Mouse (Mus musculus) liver, postnatal 0 days (tissue): ENCODE results near the gene Zfyve1. TPM values are rescaled to one million over a fixed set of nuclear protein-coding genes. Genes with fewer than 3 reads are reported as not detected.

Source experiments
- ATAC-seq: fragments of 200-750 bp; cut with Nextera tagmentation; 2 replicates; pipeline ENCODE4 v1.8.0; 2017; ENCODE audit warnings: mild to moderate bottlenecking, moderate library complexity
- DNase-seq: peaks from one replicate; pipeline ENCODE4 v3.0.0-alpha.2; 2016
- H3K27ac ChIP-seq: fragments of 300-500 bp; sonication (generic); 2 replicates; pipeline ENCODE4 v1.5.1; 2014; ENCODE audit warnings: antibody characterized with exemption, moderate library complexity, mild to moderate bottlenecking, low read depth
- H3K27me3 ChIP-seq: fragments of 300-500 bp; sonication (generic); 2 replicates; pipeline ENCODE4 v1.6.1; 2014; ENCODE audit warnings: low read length, control low read depth, mixed read lengths; ENCODE audit not compliant: insufficient read depth
- H3K36me3 ChIP-seq: fragments of 300-500 bp; sonication (generic); replicated peaks from 2 replicates; pipeline ENCODE4 v1.6.1; 2014; ENCODE audit warnings: mild to moderate bottlenecking, control low read depth, low read length, moderate library complexity, mixed read lengths; ENCODE audit not compliant: insufficient read depth
- H3K4me1 ChIP-seq: fragments of 300-500 bp; sonication (generic); 2 replicates; pipeline ENCODE4 v1.6.1; 2014; ENCODE audit warnings: antibody characterized with exemption, mild to moderate bottlenecking, control low read depth; ENCODE audit not compliant: insufficient read depth
- H3K4me2 ChIP-seq: fragments of 300-500 bp; sonication (generic); 2 replicates; pipeline ENCODE4 v1.6.1; 2014; ENCODE audit warnings: low read depth, mild to moderate bottlenecking, low read length, moderate library complexity, mixed read lengths
- H3K4me3 ChIP-seq: fragments of 300-500 bp; sonication (generic); 2 replicates; pipeline ENCODE4 v1.5.1; 2014; ENCODE audit warnings: low read depth, low read length
- H3K9ac ChIP-seq: fragments of 300-500 bp; sonication (generic); replicated peaks from 2 replicates; pipeline ENCODE4 v1.6.1; 2014; ENCODE audit warnings: mild to moderate bottlenecking, moderate library complexity
- H3K9me3 ChIP-seq: fragments of 300-500 bp; sonication (generic); 2 replicates; pipeline ENCODE4 v1.6.1; 2016; ENCODE audit warnings: mild to moderate bottlenecking, control low read depth, low read length, mixed read lengths
- CTCF ChIP-seq: sonication (generic); IDR thresholded peaks from 2 replicates; pipeline ENCODE4 v1.5.1; 2016; ENCODE audit warnings: antibody characterized with exemption, low read depth
- EP300 ChIP-seq: IDR thresholded peaks from 2 replicates; pipeline ENCODE4 v1.6.1; 2016; ENCODE audit warnings: antibody characterized with exemption, low read depth, mild to moderate bottlenecking
- WGBS: fragments of 180-500 bp; shearing (Covaris S2); extraction: QIAGEN DNeasy Blood & Tissue Kit; methylation state at CpG from one replicate; pipeline ENCODE4 v1.1.7; 2014; ENCODE audit not compliant: insufficient replicate concordance; 5-methylcytosine and 5-hydroxymethylcytosine counted together
- polyA plus RNA-seq: library from polyadenylated mRNA; unstranded; fragments of >200 nt; fragmentation: Nextera tagmentation; extraction: Ambion mirVana; gene quantifications from 2 replicates; pipeline ENCODE4 v1.2.1, GENCODE M21; 2015

The Zfyve1 gene
- polyA plus RNA-seq, 1 experiment from 2014 or later, result 6.4 TPM

DNA sequence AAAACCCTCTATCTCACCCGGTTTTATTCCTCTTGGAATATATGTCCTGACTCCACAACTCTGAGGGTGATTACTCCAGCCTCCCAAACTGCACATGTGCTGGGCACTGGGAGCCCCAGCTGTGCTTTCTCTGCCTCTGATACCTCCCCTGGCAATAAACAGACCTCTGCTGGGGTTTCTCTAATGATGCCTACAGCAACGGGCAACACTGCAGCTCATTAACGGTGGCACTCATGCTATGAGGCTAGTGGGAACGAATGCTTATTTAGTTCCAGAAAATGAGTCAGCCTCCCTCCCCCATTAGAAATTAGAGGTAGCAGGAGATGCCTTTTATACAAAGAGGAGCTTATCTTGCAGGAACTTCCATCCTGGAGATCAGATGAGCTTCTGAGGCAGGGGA is 84.2 kb downstream of the Zfyve1 start:
- TF ChIP-seq EP300 (no peak), CTCF (no peak)
- Histone ChIP-seq H3K9ac (no peak overlapping the region), H3K4me2 (no peak overlapping the region), H3K9me3 (no peaks in the 10 kb centered on the region), H3K36me3 (no peaks in the 10 kb centered on the region), H3K4me1 (no peaks in the 10 kb centered on the region), H3K4me3 (no peak overlapping the region), H3K27me3 (no peaks in the 10 kb centered on the region), H3K27ac (no peak overlapping the region)
- ATAC-seq (no peak), DNase-seq (no peak)
- 27% methylated on average over 4 of the region's 4 CpGs for WGBS

DNA sequence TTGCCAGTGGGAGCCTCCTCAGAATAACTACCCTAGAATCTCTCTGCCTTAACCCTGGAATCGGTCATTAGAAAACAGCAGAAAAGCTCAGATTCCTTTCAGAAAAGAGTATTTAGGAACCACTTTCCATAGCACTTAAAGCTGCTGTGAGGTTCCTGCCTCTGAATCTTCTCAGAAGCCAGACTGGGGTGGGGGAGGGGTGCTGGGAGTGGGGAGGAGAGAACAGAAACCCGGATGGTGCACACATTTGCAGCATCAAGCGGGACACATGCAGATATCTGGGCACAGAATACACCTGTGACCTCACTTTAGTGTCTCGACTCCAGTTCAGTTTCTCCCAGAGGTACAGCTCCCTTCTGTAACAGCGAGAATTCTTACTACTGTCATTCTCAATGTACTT is 86.4 kb downstream of the Zfyve1 start:
- H3K27ac ChIP-seq, result no peak overlapping the region
- WGBS, result 66% methylated on average over 5 of the region's 5 CpGs
- no peaks in the 10 kb centered on the region for H3K27me3 ChIP-seq
- H3K4me3 ChIP-seq, result no peak overlapping the region
- H3K4me1 ChIP-seq, result no peaks in the 10 kb centered on the region
- no peaks in the 10 kb centered on the region for H3K9me3 ChIP-seq
- ATAC-seq (no peak), DNase-seq (no peak)
- no peak overlapping the region for H3K4me2 ChIP-seq
- TF ChIP-seq CTCF, result no peak
- no peak for TF ChIP-seq EP300
- no peaks in the 10 kb centered on the region for H3K36me3 ChIP-seq
- no peak overlapping the region for H3K9ac ChIP-seq

- Histone ChIP-seq H3K4me2 (no peak overlapping the region), H3K27me3 (no peaks in the 10 kb centered on the region), H3K27ac (no peak overlapping the region), H3K36me3 (no peaks in the 10 kb centered on the region), H3K9ac (no peak overlapping the region), H3K4me3 (no peak overlapping the region), H3K9me3 (no peaks in the 10 kb centered on the region), H3K4me1 (no peaks in the 10 kb centered on the region)
- no peak for TF ChIP-seq CTCF
- no peak for TF ChIP-seq EP300
- DNase-seq, result no peak
- 69% methylated on average over 10 of the region's 10 CpGs for WGBS
- no peak for ATAC-seq
These were observed 90.5 kb downstream of the Zfyve1 start for GRCm38 (mm10) chr12:83506543-83506942.

GRCm38 (mm10) chr12:83502190-83502589 is 94.8 kb downstream of the Zfyve1 start:
- Histone ChIP-seq H3K9me3 (no peaks in the 10 kb centered on the region), H3K4me3 (no peak overlapping the region), H3K27ac (no peak overlapping the region), H3K27me3 (no peaks in the 10 kb centered on the region), H3K36me3 (no peaks in the 10 kb centered on the region), H3K4me1 (no peaks in the 10 kb centered on the region), H3K4me2 (0 out of 2 replicates have a peak overlapping the region, but pooled peaks have one; percentile 33), H3K9ac (no peak overlapping the region)
- TF ChIP-seq EP300 (no peak), CTCF (peak; percentile 91)
- 6% methylated on average over 9 of the region's 9 CpGs for WGBS
- ATAC-seq (0 out of 2 replicates have a peak, but pooled peaks have one; percentile 56), DNase-seq (peak; percentile 54)

GRCm38 (mm10) chr12:83499256-83499655 is 97.8 kb downstream of the Zfyve1 start:
- H3K27me3 ChIP-seq, result no peaks in the 10 kb centered on the region
- H3K27ac ChIP-seq, result no peak overlapping the region
- no peak for DNase-seq
- H3K9ac ChIP-seq, result no peak overlapping the region
- TF ChIP-seq EP300, result no peak
- no peak for TF ChIP-seq CTCF
- H3K4me1 ChIP-seq, result peaks cover 3% of the 10 kb centered on the region; the same call in 1 of the 2 replicates
- no peaks in the 10 kb centered on the region for H3K9me3 ChIP-seq
- no peak overlapping the region for H3K4me2 ChIP-seq
- no peaks in the 10 kb centered on the region for H3K36me3 ChIP-seq
- no peak for ATAC-seq
- no peak overlapping the region for H3K4me3 ChIP-seq
- 72% methylated on average over 5 of the region's 5 CpGs for WGBS

GRCm38 (mm10) chr12:83497959-83498358 is 99.1 kb downstream of the Zfyve1 start:
- H3K9me3 ChIP-seq, result no peaks in the 10 kb centered on the region
- H3K9ac ChIP-seq, result no peak overlapping the region
- H3K4me1 ChIP-seq, result peaks cover 3% of the 10 kb centered on the region; the same call in 1 of the 2 replicates
- H3K27ac ChIP-seq, result no peak overlapping the region
- DNase-seq (no peak), ATAC-seq (no peak)
- H3K36me3 ChIP-seq, result no peaks in the 10 kb centered on the region
- TF ChIP-seq CTCF (peak; percentile 34; the same call in 1 of the 2 replicates), EP300 (no peak)
- no peak overlapping the region for H3K4me2 ChIP-seq
- H3K27me3 ChIP-seq, result no peaks in the 10 kb centered on the region
- no peak overlapping the region for H3K4me3 ChIP-seq
- WGBS, result 79% methylated on average over 3 of the region's 3 CpGs

- 64% methylated on average over 6 of the region's 6 CpGs for WGBS
- DNase-seq, result no peak
These were observed 100.3 kb downstream of the Zfyve1 start for GRCm38 (mm10) chr12:83496736-83497135.

More at GRCm38 (mm10) chr12:83496736-83497135, 100.3 kb downstream of the Zfyve1 start:
- Histone ChIP-seq H3K27ac (no peak overlapping the region), H3K9ac (no peak overlapping the region), H3K4me2 (no peak overlapping the region), H3K27me3 (no peaks in the 10 kb centered on the region), H3K4me1 (peaks cover 3% of the 10 kb centered on the region; the same call in 1 of the 2 replicates), H3K36me3 (no peaks in the 10 kb centered on the region), H3K9me3 (no peaks in the 10 kb centered on the region), H3K4me3 (no peak overlapping the region)
- TF ChIP-seq CTCF (no peak), EP300 (peak; percentile 64; the same call in 1 of the 2 replicates)
- ATAC-seq, result no peak

Other genes with a start within 250 kb of the Zfyve1 start
- 4.5 and 7.5 TPM in 2 replicates for gene Dpf3, start 109.5 kb downstream of the Zfyve1 start, polyA plus RNA-seq
- gene Dcaf4, start 76.8 kb downstream of the Zfyve1 start, polyA plus RNA-seq, result 6.8 and 8.0 TPM in 2 replicates
- 81.7 and 85.0 TPM in 2 replicates for gene Rbm25, start 34.0 kb upstream of the Zfyve1 start, polyA plus RNA-seq
- 18.2 and 18.6 TPM in 2 replicates for gene Psen1, start 90.9 kb upstream of the Zfyve1 start, polyA plus RNA-seq
- gene Papln, start 166.4 kb upstream of the Zfyve1 start, polyA plus RNA-seq, result 0.15 and 0.28 TPM in 2 replicates